Mouse (Mus musculus) intestine, embryonic 16.5 days (tissue): ENCODE measurements at regions not wholly inside any gene's neighbourhood (a gene's known extent, or its start where the extent isn't known, plus 50 kb on each side); places are given as distances from the start of the nearest gene placed in this dataset.

Experiments
- ATAC-seq: fragments of 200-750 bp; cut with Nextera tagmentation; 2 replicates; pipeline ENCODE4 v1.8.0; 2017; ENCODE audit warnings: moderate TSS enrichment, moderate library complexity
- H3K27ac ChIP-seq: fragments of 300-500 bp; sonication (generic); 2 replicates; pipeline ENCODE4 v1.5.1; 2014; ENCODE audit warnings: mild to moderate bottlenecking, low read length
- H3K27me3 ChIP-seq: fragments of 300-500 bp; sonication (generic); replicated peaks from 2 replicates; pipeline ENCODE4 v1.6.1; 2014; ENCODE audit warnings: low read length, control low read depth, mixed read lengths; ENCODE audit not compliant: control insufficient read depth, insufficient read depth
- H3K36me3 ChIP-seq: fragments of 300-500 bp; sonication (generic); 2 replicates; pipeline ENCODE4 v1.6.1; 2014; ENCODE audit warnings: low read length, control low read depth; ENCODE audit not compliant: control insufficient read depth, insufficient read depth
- H3K4me1 ChIP-seq: fragments of 300-500 bp; sonication (generic); 2 replicates; pipeline ENCODE4 v1.6.1; 2014; ENCODE audit warnings: low read length, control low read depth, mixed read lengths; ENCODE audit not compliant: control insufficient read depth, insufficient read depth
- H3K4me2 ChIP-seq: fragments of 300-500 bp; sonication (generic); 2 replicates; pipeline ENCODE4 v1.6.1; 2014; ENCODE audit warnings: low read depth, low read length, control low read depth
- H3K4me3 ChIP-seq: fragments of 300-500 bp; sonication (generic); 2 replicates; pipeline ENCODE4 v1.5.1; 2014; ENCODE audit warnings: mild to moderate bottlenecking, low read length
- H3K9ac ChIP-seq: fragments of 300-500 bp; sonication (generic); 2 replicates; pipeline ENCODE4 v1.6.1; 2014; ENCODE audit warnings: low read depth, low read length
- H3K9me3 ChIP-seq: fragments of 300-500 bp; sonication (generic); 2 replicates; pipeline ENCODE4 v1.6.1; 2016; ENCODE audit warnings: low read length, control low read depth; ENCODE audit not compliant: control insufficient read depth
- WGBS: fragments of 180-500 bp; shearing (Covaris S2); extraction: QIAGEN DNeasy Blood & Tissue Kit; methylation state at CpG from one replicate; pipeline ENCODE4 v1.1.7; 2014; 5-methylcytosine and 5-hydroxymethylcytosine counted together

DNA sequence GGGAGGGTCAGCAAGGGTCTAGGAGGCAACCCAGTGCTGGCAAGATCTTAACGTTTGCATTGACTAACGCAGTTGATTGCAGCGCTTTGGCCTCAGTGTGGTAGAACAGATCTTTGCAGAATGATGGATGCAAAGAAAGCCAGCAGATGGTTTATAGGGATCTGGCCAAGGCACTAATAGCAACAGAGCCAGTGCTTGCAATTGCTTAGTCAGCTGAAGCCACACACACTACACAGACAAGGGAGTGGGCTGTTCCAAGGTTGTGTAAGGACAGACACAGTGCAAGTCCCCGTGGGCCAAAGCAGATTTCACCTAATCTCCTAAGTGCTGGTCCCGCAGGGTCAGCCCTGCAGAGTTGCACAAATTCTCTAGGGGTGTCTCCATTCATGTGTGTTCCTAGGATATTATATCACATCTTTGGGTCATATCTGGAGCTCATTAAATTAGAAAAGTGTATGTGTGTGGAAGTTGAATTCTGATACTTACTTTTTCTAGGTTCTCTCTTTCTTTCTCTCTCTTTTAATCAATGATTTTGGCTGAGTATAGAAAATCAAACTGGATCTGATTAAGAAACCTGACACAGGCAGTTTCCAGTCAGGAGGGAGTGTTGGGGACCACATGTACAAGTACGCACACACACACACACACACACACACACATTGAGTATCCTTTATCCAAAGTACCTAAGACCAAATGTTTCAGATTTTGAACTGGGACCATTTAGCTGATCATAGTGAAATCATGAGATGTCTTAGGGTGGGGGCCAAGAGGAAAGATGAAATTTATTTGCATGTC, 68.5 kb upstream of the Mboat1 start:
- no peaks in the 10 kb centered on the region for H3K9me3 ChIP-seq
- H3K27me3 ChIP-seq: no peaks in the 10 kb centered on the region
- no peak overlapping the region for H3K9ac ChIP-seq
- no peaks in the 10 kb centered on the region for H3K36me3 ChIP-seq
- no peak overlapping the region for H3K4me2 ChIP-seq
- no peak overlapping the region for H3K27ac ChIP-seq
- ATAC-seq: peak; percentile 53; the same call in 1 of the 2 replicates
- H3K4me1 ChIP-seq: no peaks in the 10 kb centered on the region
- 55% methylated on average over 6 of the region's 6 CpGs for WGBS
- no peak overlapping the region for H3K4me3 ChIP-seq

DNA sequence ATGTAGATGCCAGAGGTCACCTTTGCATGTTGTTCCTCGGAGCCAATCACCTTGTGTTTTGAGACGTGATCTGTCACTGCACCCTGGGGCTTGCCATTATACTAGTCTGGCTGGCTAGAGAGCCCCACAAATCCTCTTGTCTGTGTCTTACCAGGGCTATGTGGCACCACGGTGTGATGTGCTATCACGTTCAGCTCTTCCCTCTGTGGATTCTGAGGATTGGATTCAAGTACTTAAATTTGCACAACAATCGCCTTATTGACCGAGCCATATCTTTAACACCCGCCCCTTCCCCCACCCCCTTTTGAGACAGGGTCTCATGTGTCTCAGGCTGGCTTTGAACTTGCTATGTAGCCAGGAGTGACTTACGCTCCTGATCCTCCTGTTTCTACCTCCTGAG, 70.8 kb upstream of the Mboat1 start:
- H3K4me2 ChIP-seq: no peak overlapping the region
- H3K36me3 ChIP-seq: no peaks in the 10 kb centered on the region
- H3K4me1 ChIP-seq: no peaks in the 10 kb centered on the region
- H3K4me3 ChIP-seq: no peak overlapping the region
- no peaks in the 10 kb centered on the region for H3K27me3 ChIP-seq
- ATAC-seq: no peak
- 64% methylated on average over 8 of the region's 8 CpGs for WGBS
- no peak overlapping the region for H3K9ac ChIP-seq
- no peaks in the 10 kb centered on the region for H3K9me3 ChIP-seq
- no peak overlapping the region for H3K27ac ChIP-seq

DNA sequence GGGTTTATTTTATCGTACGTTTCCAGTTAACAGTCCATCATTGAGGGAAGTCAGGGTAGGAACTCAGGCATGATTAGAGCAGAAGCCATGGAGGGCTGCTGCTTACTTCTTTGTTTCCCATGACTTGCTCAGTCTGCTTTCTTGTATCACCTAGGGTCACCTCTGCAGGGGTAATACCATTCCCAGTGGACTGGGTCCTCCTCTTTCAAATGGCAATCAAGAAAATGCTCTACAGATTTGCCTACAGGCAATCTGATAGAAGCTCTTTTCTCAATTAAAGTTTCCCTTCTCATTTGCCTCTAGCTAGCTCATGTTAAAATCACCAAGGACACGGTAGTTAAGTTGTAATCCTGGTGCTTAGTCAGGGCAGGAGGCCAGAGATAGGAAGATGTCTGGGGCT, 72.5 kb upstream of the Mboat1 start:
- WGBS: 79% methylated on average over 3 of the region's 3 CpGs
- Histone ChIP-seq H3K27me3 (no peaks in the 10 kb centered on the region), H3K9me3 (no peaks in the 10 kb centered on the region), H3K4me2 (no peak overlapping the region), H3K9ac (no peak overlapping the region), H3K4me3 (no peak overlapping the region), H3K4me1 (no peaks in the 10 kb centered on the region), H3K36me3 (no peaks in the 10 kb centered on the region), H3K27ac (no peak overlapping the region)
- ATAC-seq: no peak

GRCm38 (mm10) chr13:30062285-30062684, 74.0 kb upstream of the Mboat1 start:
- Histone ChIP-seq H3K4me3 (no peak overlapping the region), H3K4me1 (no peaks in the 10 kb centered on the region), H3K27ac (no peak overlapping the region), H3K9me3 (no peaks in the 10 kb centered on the region), H3K9ac (no peak overlapping the region), H3K36me3 (no peaks in the 10 kb centered on the region), H3K27me3 (no peaks in the 10 kb centered on the region), H3K4me2 (no peak overlapping the region)
- WGBS: 84% methylated on average over 4 of the region's 4 CpGs
- ATAC-seq: no peak

- no peak for ATAC-seq
- WGBS: 77% methylated on average over 3 of the region's 3 CpGs
Measured at GRCm38 (mm10) chr13:30055141-30055645, 69.3 kb upstream of the E2f3 start.

GRCm38 (mm10) chr13:30051891-30052550, 66.2 kb upstream of the E2f3 start:
- H3K4me1 ChIP-seq: no peaks in the 10 kb centered on the region
- no peaks in the 10 kb centered on the region for H3K9me3 ChIP-seq
- no peaks in the 10 kb centered on the region for H3K36me3 ChIP-seq
- H3K4me2 ChIP-seq: no peak overlapping the region
- no peak overlapping the region for H3K27ac ChIP-seq
- ATAC-seq: no peak
- H3K9ac ChIP-seq: no peak overlapping the region
- WGBS: 54% methylated on average over 16 of the region's 16 CpGs
- no peaks in the 10 kb centered on the region for H3K27me3 ChIP-seq
- H3K4me3 ChIP-seq: no peak overlapping the region

More at GRCm38 (mm10) chr13:30055141-30055645, 69.3 kb upstream of the E2f3 start:
- Histone ChIP-seq H3K36me3 (no peaks in the 10 kb centered on the region), H3K9ac (no peak overlapping the region), H3K27ac (no peak overlapping the region), H3K4me2 (no peak overlapping the region), H3K4me3 (no peak overlapping the region), H3K4me1 (no peaks in the 10 kb centered on the region), H3K9me3 (no peaks in the 10 kb centered on the region), H3K27me3 (no peaks in the 10 kb centered on the region)

DNA sequence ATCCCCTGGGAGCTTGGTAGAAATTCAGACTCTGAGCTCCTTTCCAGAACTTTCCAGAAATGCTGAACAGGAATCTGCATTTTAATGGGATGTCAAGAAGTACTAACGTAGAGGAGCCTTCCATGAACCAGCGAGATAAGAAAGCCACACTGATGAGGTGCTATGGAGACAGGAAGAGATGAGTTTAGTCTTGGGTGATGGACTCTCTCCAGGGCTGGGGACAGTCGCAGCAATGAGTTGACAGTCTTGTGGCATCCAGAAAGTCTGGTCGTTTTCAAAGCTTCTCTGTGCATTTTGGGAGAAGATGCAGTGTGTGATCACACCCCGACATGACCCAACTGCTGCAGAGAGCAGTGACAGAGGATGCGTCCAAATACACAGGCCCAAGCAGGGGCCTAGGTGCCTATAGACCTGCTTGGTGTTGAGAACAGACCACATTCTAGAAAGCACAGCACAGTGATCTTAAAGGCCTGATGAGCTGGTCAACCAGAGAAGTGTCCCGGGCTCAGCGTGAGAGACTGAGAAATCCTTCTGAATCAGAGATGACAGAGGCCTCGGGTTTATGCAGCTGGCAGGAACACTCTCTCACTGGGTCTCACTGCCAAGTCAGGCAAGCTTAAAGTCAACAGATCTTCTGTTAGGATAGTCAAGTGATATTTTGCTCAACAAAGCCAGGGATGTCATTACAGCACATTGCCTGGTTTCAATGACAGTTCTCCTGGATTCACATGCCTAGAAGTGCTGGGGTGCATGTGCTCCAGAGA, 65.1 kb upstream of the E2f3 start:
- H3K9me3 ChIP-seq: no peaks in the 10 kb centered on the region

DNA sequence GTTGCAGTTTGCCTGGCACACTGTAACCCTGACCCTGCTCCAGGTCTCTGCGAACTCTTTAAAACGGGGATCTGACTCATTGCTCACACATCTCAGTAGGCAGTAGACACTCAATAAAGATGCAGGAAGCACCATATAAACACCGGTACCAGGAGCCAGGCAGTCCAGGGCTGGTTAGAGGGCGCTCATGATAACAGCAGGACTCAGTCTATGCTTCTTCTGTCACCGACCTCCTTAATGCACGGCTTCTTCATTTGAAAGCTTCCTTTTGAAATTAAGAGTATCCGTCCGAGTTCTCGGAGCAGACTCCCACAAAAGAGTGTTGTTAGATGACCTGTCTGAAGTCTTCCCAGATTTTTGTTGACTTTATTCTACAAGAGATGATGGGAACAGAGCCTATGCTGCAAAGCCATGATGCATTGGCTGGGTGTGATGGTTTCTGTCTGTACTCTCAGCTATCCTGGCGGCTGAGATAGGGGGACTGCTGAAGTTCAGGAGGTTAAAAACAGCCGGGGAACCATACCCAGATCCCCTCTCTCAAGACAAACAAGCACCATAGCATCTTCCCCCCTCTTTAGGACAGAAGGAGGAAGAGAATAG, 62.5 kb upstream of the E2f3 start:
- Histone ChIP-seq H3K9me3 (no peaks in the 10 kb centered on the region), H3K27ac (no peak overlapping the region), H3K36me3 (no peaks in the 10 kb centered on the region), H3K4me2 (no peak overlapping the region), H3K4me1 (no peaks in the 10 kb centered on the region), H3K27me3 (no peaks in the 10 kb centered on the region), H3K9ac (no peak overlapping the region), H3K4me3 (no peak overlapping the region)
- ATAC-seq: no peak
- 59% methylated on average over 11 of the region's 11 CpGs for WGBS

More for the DNA sequence above, 65.1 kb upstream of the E2f3 start:
- Histone ChIP-seq H3K27ac (no peak overlapping the region), H3K36me3 (no peaks in the 10 kb centered on the region), H3K27me3 (no peaks in the 10 kb centered on the region), H3K9ac (no peak overlapping the region), H3K4me2 (no peak overlapping the region), H3K4me1 (no peaks in the 10 kb centered on the region), H3K4me3 (no peak overlapping the region)
- no peak for ATAC-seq
- 70% methylated on average over 9 of the region's 9 CpGs for WGBS
